Mouse (Mus musculus): ENCODE results near the gene Ces1f. TPM values are rescaled to one million over a fixed set of nuclear protein-coding genes. Genes with fewer than 3 reads are reported as not detected.

The Ces1f gene
- polyA plus RNA-seq, 1 experiment from 2014 or later, result not detected

Other genes with a start within 250 kb of the Ces1f start
- gene Ces1a, start 231.6 kb downstream of the Ces1f start, polyA plus RNA-seq (2015; fragmentation: Nextera tagmentation; extraction: Ambion mirVana), result not detected in 2 replicates
- not detected in 2 replicates for gene Ces1b, start 199.7 kb downstream of the Ces1f start, polyA plus RNA-seq (2015; fragmentation: Nextera tagmentation; extraction: Ambion mirVana)
- not detected in 2 replicates for gene Ces1c, start 148.5 kb downstream of the Ces1f start, polyA plus RNA-seq (2015; fragmentation: Nextera tagmentation; extraction: Ambion mirVana)
- 0.24 and 0.36 TPM in 2 replicates for gene Ces1d, start 81.9 kb downstream of the Ces1f start, polyA plus RNA-seq (2015; fragmentation: Nextera tagmentation; extraction: Ambion mirVana)
- gene Ces1e, start 50.1 kb downstream of the Ces1f start, polyA plus RNA-seq (2015; fragmentation: Nextera tagmentation; extraction: Ambion mirVana), result not detected in 2 replicates
- gene Ces1g, start 57.6 kb upstream of the Ces1f start, polyA plus RNA-seq (2015; fragmentation: Nextera tagmentation; extraction: Ambion mirVana), result not detected in 2 replicates
- not detected in 2 replicates for gene Ces1h, start 100.0 kb upstream of the Ces1f start, polyA plus RNA-seq (2015; fragmentation: Nextera tagmentation; extraction: Ambion mirVana)